Mouse (Mus musculus) brain, embryonic 18.5 days (tissue): Measurements from ENCODE around the gene Vgll4.
"Not testable (repeated sequence)": the region's sequence is repeated elsewhere in the genome, so short reads cannot be mapped to it uniquely, and the experiment has no call there.

Experiments used
- DNase-seq: peaks from one replicate; pipeline ENCODE4 v3.0.0-alpha.2; 2012; ENCODE audit warnings: low read depth, low spot score

Vgll4 gene

DNA sequence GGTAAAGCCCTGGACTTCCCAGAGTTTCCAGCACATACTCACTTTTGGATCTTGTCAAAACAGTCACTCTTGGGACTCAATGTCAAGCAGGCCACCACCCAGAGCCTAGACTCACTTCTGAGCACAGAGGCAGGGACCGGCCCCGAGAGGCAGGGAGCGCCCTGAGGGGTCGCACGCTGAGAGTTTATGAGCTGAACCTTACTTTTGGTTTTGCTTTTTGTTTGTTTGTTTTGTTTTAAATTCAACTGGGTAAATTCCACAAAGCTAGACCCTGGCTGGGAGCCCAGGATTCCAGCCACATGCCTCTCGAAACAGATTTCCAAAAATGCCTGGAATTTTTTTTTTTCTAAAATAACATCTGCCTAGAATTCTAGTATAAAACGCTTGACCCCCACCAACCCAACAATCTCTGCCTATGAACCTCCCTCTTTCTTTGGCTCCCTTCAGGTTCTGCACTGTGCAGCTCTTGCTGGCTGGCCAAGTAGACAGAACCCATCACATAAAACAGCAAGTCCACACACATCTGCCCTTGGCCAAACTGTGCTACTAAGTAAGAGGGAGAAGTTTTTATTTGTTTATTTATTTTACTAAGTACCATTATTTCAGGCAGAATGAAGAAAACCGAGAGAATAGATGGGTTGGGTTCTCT lies 28.5 kb downstream of the Vgll4 start:
- DNase-seq = no peak

DNA sequence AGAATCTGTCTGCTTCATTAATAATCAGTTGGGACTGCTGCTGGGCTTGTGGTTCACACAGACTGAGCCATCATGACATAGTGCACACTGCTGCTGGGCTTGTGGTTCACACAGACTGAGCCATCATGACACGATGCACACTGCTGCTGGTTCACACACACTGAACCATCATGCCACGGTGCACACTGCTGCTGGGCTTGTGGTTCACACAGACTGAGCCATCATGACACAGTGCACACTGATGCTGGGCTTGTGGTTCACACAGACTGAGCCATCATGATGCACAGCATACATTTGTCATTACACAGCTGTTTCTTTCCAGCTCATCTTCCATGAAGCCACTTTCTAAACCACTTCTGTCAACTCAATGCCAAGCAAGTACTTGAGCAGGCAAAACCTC lies 30.1 kb downstream of the Vgll4 start:
- DNase-seq = no peak

DNA sequence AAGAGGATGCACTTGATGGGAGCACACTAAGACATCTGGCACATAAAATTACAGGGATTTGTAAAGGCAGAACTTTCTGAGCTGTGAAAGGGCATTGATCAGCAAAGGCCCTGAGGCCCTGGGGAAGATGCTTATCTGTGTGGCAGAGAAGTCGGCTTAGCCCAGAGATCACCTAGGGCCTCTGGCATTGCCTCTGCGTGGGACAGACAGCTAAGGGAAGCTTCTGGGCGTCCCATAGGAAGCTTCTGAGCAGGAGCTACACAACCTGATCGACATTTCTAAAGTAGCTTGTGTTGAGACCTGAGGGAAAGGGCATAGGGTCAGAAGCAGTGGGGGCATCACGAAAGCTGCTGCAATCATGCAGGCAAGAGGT lies 32.9 kb downstream of the Vgll4 start:
- no peak for DNase-seq

DNA sequence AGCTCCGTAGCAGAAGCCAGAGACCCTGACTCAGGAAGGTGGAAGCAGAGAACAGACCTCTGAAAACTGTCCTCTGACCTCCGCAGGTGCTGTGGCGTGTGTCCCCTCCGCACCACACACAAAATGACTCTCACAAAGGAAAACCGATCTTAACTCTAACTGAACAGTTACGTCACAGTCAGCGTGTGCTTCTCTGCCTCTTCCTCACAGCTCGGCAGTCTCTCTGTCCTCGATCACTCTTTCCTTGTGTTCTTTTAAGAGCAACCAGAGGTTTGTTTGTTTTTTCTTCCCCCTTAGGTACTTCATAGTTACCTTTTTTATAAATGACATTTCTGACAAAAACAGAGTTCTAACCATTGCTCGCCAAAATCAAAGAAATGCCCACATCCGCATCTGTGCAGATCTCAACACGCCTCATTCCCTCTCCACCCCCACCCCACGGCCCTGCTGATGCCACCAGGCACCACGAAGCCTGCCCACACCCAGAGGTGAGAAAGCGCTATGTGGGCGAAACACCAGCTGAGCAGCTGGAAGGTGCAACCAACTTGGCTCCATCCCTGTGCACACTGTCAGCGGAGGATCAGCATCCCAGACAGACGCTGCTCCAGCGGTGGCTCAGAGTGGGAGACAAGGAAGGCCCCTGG lies 33.4 kb downstream of the Vgll4 start:
- DNase-seq = no peak

DNA sequence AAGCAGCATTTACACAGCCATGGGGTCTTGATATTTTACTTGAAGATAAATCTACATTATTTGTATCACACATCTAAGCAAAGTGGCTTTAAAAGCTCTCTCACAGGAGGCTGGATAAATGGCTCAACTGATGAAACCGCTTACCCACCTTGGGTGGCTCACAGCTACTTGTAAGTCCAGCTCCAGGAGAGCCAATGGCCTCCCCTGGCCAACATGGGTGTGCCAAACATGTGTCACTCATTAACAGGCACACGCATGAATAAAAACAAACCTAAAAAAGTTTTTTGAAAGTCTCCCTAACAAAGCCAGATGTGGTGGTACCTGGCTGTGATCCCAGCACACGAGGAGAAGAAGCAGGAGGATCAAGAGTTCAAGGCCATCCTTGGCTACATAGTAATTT lies 34.4 kb downstream of the Vgll4 start:
- no peak for DNase-seq

DNA sequence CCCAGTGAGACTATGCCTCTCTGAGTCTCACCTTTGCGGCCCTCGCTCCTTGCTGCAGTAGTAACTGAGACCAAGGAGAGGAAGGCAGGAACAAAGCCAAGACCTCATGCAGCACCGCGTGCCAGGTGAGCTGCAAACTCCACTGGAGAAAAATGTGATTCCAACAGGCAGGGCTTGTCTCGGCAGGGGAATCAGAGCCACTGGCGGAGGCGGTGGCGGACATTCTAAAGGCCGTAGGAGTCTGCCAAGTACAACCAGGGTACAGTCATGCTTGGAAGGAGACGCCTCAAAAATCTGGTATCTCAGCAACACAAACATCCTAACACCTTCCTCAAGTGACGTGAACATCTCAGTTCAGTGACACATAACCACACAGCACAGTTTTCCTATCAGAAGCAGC lies 35.7 kb downstream of the Vgll4 start:
- no peak for DNase-seq

DNA sequence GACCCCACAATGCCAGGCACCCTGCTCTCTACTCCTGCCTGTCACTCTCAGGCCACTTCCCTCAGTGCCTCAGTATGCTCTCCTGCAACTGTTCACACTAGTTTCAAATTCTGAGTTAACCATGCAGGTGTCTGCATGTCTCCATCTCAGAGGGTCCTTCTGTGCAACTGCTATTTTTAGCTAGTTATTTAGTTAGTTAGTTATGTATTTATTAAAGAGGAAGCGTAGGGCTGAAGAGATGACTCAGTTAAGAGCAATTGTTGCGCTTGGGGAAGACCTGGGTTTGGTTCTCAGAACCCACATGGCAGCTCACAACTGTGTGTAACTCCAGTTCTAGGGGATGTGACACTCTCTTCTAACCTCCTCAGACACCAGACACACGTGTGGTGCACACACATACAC lies 36.8 kb downstream of the Vgll4 start:
- DNase-seq = no peak

DNA sequence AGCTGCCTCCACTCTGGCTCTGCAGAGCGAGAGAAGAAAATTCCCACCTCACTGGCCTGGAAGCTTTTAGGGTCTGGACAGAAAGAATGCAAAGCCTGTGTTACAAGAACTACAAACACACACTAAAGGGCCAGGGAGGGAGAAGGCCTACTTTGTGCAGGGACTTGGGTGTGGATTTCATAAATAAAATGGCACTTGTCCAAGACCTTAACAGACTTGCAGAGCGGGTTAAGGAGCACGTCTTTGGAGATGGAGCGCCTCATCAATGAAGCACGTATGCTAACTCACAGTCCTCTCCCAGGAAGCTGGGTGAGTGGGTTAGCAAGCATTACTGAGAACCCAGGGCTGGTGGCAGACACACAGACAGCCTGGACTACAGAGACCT lies 37.7 kb downstream of the Vgll4 start:
- no peak for DNase-seq

DNA sequence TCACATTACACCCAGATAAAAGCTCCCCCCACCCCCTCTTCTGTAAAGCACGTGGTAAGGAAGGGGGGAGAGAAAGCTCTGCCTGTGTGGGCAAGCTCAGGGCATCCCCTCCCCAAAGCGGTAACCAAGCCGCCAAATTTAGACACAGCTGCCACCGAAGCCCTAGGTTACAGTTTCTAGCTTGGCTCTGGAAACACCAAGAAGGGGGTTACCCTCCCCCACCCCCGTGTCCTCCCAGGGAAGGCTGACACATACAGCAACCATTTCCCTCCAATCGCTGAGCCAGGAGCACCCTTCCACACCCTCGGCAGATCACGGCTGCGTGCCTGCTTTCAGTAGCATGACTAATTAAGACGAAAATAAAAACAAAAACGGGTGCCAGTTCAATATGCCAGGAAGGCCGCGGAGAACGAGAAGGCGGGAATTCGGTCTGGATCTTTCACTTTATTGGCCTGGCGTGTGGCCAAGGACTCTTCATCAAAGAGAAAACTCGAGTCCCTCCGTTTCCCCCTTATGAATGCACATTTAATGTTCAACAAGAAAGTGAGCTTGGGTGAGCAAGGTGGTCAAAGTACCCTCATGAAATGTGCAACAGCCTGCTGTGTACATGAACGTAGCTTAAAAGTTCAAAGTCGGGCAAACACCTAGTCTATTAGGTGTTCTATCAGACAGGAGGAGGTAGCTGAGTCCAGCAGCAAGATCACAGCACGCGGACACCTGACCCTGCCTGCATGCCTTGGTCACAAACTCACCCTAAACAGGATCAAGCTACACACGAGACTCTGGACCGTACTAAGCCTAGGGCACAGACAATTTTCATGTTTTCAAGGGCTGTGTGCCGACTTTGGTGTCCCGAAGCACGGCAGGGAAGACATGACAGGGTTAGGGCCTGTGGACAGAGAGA lies 38.3 kb downstream of the Vgll4 start:
- no peak for DNase-seq

DNA sequence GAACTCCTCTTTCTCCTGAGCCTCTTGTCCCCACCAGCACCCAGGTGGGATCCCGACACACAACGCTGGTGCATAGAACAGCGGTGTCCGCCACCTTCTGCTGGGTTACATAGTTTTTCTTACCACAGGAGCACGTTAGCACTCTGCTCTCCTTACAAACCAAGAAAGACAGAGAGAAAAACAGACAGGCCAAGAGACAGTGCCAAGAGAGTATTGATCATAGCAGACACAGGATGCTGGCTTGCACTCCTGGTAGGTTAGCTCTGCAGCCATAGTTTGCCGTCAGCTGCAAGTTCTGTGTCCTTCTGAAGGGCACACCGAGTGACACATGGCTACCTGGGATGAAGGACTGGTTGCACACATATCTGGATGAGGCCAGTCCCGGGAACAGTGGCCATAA lies 39.1 kb downstream of the Vgll4 start:
- DNase-seq = no peak

DNA sequence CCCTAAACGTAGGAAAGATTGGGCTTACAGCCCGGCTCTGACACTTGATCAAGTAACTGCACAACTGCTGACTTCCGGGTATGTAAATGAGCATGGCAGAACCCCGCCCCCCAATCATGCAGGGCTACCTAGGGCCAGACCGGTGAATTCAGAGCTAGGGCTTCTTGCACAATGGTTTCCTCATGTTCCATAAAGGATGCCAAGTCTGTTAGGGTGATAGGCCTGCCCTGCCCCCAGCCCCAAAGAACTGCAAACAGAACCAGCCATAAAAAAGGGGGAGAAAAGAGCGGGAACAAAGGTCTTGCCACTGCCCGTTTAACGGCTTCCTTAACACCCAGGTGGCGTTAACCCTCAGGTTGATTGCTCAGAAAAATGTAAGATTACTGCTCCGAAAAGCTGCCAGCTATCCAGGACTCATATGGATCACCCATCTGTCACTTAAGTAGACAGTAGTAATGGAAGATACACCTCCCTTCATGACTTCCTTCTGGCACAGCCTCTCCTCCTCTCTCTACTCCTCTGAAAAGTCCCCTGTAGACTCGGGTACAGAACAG lies 39.7 kb downstream of the Vgll4 start:
- no peak for DNase-seq

DNA sequence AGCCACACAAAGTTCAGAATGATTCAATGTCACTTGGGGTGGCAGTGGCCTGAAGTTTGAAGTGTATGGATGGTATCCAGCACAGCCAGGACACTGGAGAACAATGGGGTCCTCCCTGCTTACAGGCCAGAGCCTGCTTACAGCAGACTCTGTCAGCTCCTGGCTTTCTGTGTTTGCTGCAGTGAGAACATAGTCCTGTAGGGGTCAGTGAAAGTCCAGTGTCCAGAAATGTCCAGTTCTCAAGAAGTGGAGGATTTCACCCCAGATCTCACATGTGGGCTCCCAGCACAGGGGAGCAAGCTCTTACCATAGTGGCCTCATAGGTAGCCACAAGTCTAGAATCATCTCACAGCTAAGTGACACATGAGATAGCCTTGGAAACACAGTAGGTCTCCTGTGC lies 40.4 kb downstream of the Vgll4 start:
- DNase-seq = no peak

DNA sequence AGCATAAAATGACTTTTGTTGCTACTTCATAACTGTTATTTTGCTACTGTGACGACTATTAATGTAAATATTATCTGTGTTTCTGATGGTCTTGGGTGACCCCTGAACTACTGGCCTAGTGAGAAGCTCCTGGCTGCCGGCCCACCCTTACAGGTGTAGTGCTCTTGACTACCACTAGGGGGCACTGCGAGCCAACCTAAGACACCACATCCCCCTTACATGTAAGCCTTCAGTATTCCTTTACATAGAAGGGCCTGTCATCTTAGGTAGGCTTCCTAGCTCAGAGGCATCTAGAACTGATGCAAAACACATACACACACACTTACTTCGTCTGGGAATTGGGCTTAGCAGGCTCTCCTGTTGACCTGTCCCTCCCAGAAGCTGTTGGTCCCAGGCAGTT lies 41.3 kb downstream of the Vgll4 start:
- no peak for DNase-seq

DNA sequence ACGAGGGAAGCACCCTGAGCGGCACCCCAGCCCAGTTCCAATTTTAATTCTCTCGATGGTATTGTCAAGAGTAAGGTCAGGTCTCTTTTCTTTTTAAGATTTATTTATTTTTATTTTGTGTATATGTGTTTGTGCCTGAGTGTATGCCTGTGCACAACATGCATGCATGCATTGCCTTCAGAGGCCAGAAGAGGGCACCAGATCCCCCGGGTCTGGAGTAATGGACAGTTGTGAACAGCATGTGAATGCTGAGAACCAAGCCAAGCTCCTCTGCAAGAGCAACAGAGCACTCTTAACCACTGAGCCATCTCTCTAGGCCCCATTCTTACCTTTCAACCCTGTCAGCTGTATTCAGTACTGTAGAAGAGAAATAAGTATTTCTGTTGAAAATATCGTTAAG lies 42.4 kb downstream of the Vgll4 start:
- no peak for DNase-seq

DNA sequence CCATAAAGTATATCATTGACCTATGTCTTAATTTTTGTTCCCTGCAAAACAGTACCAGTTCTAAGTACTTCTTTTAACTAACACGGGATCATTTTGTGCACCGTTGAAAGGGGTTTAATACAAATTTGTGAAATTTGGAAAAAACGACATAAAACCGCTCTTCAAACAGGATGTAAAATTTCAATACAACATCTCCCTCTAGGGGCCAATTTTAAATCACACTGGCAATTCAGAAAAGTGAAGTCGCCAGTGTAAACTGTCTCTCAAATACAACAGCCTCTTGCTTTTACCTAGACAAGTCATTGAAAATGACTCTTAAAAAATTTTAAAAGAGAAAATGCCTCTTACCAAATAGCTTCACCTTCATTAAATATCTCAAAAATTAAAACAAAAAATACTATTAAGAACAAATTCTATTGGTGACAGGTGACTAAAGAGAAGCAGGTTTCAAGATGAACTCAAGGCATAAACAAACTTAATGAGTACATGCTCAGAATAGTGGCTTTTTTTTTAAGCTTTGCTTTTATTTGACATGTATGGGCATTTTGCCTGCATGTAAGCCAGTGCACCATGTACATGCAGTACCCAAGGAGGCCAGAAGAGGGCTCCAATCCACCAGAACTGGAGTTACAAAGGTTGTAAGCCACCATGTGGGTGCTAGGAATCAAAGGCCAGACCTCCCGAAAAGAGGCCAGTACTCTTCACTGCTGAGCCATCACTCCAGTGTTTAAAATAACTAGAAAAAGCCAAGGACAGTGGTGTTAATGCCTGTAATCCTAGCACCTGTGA lies 43.2 kb downstream of the Vgll4 start:
- DNase-seq = no peak

DNA sequence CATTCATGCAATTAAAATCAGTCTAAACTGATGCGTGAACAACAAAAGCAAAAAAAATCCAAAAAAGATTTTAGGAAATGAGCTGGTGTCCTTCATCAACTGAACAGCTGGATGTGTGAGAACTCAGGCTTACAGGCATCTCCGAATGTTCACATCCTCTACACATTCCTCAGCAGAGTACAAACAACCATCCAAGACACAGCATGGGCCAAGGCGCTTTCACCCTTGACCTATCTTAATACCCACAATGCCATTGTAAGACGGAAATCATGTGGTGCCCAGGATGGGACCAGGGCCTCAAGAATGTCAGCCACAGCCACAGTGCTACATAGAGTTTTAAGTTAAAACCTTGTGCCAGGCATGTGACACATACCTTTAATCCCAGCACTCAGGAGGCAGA lies 44.6 kb downstream of the Vgll4 start:
- DNase-seq = no peak

DNA sequence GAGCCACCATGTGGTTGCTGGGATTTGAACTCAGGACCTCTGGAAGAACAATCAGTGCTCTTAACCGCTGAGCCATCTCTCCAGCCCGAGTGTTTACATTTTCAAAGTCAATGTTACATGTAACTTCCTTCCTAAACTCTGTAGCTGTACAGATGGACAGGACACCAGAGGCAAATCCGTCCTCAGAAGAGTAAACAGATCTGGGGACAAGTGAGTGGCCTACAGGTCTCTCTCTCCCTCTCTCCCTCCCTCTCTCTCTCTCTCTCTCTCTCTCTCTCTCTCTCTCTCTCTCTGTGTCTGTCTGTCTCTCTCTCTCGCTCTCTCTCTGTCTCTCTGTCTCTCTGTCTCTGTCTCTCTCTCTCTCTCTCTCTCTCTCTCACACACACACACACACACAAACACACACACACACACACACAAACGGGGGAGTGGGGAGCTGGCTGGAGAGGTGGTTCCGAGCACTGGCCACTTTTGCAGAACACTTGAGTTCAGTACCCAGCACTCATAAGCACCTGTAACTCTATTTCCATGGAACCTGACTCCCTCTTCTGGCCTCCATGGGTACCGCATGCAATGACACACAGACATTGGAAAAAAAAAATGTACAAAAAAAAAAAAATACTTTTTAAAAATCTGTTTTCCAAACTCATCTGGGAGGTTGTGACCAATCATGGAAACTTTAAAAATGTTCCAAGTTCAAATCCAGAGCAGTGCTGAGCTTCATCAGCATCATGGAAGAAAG lies 47.3 kb downstream of the Vgll4 start:
- DNase-seq = not testable (repeated sequence)

DNA sequence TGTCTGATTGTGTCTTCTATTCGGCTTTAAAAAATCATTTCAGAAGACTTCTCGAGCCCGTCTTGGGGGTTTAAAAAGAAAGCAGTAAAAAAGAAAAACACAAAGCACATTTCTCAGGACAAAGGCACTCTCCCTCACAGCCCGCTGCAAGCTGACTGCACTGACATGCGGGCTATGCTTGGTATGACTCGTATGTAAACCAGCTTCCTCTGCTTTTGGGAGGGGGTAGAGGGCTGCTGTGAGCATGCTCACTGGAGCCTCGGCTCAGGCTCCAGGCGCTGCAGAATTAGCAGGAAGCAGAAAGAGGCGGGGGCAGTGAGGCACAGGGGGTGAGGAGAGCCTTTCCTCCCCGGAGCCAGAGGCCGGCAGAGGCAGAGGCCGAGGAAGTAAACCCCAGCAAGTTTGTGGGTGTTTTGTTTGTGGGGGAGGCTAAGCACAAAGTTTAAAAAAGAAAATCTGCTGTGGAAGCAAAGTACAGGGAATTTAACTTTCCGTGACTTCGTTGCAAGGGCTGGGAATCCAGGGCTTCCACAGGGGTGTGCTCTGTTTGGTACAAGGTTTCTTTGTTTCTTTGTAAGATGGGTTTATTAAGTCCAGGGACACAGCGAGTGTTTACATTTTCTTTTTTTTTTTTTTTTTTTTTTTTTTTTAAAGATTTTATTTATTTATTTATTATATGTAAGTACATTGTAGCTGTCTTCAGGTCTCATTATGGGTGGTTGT lies 48.0 kb downstream of the Vgll4 start:
- peak; percentile 77 for DNase-seq

DNA sequence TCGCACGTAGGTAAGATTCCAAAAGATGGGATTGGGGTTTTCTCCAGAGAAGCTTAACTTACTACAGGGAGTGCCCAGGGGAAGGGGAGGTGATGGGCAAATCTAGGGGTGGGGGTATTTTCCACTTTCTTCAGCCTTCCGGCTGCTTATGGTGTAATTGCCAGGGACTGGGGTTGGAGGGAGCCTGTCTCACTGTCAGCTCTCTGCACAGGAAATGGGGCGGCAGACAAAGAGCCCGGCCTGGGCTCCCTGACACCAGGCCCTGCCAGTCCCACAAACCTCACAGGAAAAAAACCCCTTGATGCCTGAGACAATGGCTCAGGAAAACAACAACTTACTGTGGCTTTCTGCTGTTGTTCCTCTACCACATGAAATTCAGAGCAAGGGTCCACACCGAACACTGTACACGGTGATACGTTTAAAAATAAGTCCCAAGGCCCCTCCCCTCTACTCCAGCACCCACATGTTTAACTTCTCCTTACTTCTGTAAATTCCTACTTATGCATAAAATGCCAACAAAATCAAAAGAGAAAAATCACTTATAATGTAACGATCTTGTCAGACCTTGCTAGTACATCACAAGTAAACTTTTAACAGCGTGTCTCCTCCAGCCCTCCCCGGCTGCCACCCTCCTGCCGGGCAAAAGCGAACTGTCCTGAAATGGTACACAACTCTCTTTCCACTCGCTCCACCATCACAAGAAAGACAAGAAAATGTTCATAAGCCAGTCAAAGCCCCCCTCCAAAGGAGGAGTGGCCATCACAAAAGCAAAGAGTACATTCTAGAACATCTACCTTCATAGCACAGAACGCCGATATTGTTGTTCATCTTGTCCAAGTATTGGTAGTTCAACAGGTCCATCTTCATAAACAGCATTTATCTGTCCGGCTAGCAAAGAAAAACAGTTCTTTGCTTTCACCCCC lies 49.0 kb downstream of the Vgll4 start:
- DNase-seq = no peak
